ENCODE assay signal across 18 mouse cellular contexts in the genomic region with DNA sequence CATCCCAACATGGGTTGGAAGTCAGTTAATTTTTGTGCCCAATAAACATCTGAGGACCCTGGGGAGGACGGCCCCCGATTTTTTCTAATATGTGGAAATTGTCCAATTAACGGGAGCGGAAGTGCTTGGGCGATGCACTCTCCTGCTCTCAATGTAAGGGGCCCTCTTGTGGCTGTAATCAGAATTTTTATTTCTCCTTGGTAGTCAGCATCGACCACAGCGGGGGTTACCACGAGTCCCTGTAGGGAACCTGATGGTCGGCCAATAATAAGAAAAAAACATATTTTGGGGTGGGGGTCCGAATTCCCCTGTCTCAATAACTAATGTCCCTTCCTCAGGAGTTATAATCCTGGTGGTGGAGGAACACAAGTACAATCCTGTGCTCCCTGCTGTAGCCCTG. TPM values are rescaled to one million over a fixed set of nuclear protein-coding genes. Genes with fewer than 3 reads are reported as not detected.
"Had no signal": no experiment of that assay in that cellular context is flagged by ENCODE, and none has a peak within 500 bp of the region (broad histone marks: within the 10 kb centered on the region; RNA-seq: fewer than 3 reads in every experiment).

No protein-coding gene starts in this region.

RNA-seq across cellular contexts. Expression of gene Vmn2r89, which starts 28.6 kb away (rescaled TPM):
- total RNA-seq: layer of hippocampus, postnatal 25 days; left cerebral cortex, adult 8-10 months; left cerebral cortex, postnatal 25 days; megakaryocyte-erythroid progenitor cell, adult 5-6 weeks; midbrain, postnatal 0 days had no signal
- polyA plus RNA-seq: kidney, embryonic 14.5 days; large intestine, adult 2 months; limb, embryonic 11.5 days; limb, embryonic 15.5 days; liver, embryonic 13.5 days; liver, postnatal 0 days; lung, embryonic 16.5 days; midbrain, embryonic 13.5 days; midbrain, postnatal 0 days; neural tube, embryonic 11.5 days; neural tube, embryonic 15.5 days; small intestine, adult 2 months; stomach, embryonic 16.5 days; thymus, postnatal 0 days had no signal
